Mouse (Mus musculus) embryo, embryonic 11 days (tissue): ENCODE data around the gene Fyco1.
"Not testable (repeated sequence)": the region's sequence is repeated elsewhere in the genome, so short reads cannot be mapped to it uniquely, and the experiment has no call there.

Experiments used
- DNase-seq: peaks from one replicate; pipeline ENCODE4 v3.0.0-alpha.2; 2015

The Fyco1 gene

DNA sequence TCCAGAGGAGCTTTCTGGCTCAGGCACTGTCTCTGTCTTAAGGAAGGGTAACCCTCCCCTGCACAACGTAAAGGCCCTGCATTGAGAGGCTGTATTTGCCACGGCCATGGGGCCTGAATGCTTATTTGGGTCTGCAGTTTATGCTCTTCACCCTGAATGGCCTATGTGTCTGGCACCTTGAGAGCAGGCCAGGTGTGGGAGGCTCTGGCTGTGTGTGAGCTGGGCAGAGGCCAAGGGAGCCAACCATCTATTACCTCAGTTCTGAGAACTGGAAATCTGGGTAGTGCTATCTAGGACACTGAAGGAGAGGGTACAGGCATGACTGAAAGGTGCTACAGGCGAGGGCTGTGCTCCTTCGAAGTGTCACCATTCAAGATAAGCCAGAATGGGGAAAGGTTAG, 36.9 kb downstream of the Fyco1 start:
- DNase-seq: no peak

GRCm38 (mm10) chr9:123814326-123814725, 37.4 kb downstream of the Fyco1 start:
- DNase-seq: no peak

DNA sequence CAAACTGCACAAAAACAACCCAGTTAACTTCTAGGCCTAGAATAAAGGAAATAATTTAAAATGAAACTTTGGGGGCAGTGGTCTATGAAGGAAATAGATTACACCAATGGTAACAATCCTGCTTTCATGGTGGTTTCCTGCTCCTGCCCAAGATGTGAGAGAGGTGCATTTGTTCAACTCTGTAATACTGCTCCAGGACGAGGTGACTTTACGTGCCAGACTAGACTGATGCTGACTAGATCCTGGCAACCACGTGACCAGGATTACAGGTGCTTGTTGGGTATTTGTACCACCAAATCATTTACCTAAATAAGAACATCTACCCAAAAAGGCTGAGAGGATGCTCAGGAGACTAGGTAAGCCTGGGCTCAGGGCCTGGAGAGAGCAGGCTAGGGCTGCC, 39.9 kb downstream of the Fyco1 start:
- no peak for DNase-seq

- DNase-seq: no peak
These were observed 43.1 kb downstream of the Fyco1 start for GRCm38 (mm10) chr9:123808583-123808982.

DNA sequence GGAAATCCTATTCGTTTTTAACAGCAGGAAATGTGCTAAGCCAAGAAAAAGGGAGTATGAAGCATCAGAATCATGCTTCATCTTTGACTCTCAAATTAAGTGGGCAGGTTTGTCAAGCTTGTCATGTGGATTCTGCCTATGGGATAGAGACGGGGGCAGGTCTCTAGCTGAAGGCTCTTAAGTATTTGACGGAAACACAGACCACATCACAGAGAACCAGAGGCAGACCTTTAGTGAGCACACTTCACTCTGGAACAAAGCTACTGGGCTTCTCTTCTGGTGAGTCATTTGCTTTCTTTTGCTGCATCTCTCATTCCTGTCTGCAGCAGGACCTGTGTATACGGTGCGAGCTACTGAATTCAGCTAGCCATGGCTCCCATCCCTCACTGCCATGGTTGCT, 45.4 kb downstream of the Fyco1 start, which contains the start of gene Cxcr6:
Cxcr6 (plus strand) TSS at position 209 of the 400 bp plus-strand sequence.
- DNase-seq: no peak

GRCm38 (mm10) chr9:123805241-123805640, 46.5 kb downstream of the Fyco1 start:
- DNase-seq: no peak

DNA sequence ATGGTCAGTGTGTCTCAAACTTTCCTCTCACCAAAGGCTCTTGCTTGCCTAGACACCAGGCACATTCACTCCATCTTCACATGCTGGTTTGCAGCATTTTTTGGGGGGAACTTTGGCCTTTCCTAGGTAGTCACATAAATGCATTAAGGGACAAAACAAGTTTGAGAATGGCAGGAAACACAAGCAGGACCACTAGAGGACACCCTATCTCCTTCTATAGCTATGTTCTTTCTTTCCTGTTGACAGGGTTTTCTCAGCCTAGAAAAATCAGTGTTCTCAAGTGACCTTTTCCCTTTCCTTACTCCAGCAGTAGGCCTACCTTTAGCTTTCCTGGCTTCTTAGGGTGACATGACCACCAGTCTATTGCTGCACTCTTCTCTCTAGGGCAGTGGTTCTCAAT, 48.8 kb downstream of the Fyco1 start:
- DNase-seq: no peak

DNA sequence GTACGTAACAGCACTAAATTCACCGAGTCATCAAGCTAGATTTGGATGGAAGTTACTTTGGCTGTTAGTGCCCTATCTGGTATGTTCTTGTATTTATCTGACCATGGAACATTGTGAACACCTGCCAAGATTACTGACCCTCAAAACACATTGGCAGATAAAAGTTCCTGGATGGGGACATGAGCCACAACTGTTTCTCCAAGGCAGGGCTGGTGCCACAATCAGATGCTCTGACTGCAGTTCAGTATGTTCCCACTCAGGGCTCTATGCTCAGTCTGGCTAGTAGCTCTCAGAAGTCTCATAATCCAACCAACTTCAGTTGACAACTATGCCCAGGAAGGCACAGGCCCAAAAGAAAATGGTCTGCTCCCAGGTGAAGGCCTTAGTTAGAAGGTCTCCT, 49.3 kb downstream of the Fyco1 start:
- DNase-seq: no peak

DNA sequence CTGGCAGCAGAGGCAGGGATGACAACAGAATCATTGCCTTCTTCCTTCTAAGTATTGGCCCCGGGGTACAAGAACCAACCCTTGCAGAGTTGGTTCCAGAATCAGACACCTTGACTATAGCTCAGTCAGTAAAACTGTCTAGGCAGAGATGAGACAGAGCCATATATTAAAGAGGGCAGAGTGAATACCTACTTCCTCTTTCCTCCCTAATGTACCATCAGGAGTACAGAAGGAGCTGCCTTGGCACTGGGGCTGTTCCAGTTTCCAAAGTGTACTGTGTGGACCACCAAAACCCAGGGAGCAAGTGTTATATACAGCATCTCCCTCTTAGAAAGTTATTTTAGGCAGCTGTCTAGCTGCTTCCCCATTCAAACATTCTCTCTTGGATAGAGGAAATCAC, 50.2 kb downstream of the Fyco1 start:
- DNase-seq: no peak

DNA sequence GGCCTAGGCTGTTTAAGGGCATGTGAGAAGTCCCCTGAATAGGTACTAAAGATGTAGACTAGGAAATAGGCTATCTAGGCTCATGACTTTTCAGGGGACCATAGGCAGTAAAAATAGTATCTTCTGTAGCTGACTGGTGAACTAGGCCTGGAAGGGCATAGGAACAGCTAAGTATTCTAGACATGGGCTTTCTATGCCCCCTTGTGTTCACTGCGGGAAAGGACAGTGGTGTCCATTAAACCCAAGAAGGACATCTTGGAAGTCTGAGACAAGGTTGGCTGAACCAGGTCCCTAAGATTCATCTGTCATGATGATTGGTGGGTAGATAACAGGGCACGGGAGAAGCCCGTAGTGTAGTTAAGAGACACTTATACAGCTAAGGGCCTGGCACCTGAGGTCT, 55.5 kb downstream of the Fyco1 start:
- peak; percentile 44 for DNase-seq

- DNase-seq: no peak
These were observed 62.7 kb downstream of the Fyco1 start for GRCm38 (mm10) chr9:123788855-123789529.

GRCm38 (mm10) chr9:123773299-123773698, 78.4 kb downstream of the Fyco1 start:
- DNase-seq: peak; percentile 32

GRCm38 (mm10) chr9:123769532-123769931, 82.2 kb downstream of the Fyco1 start:
- no peak for DNase-seq

GRCm38 (mm10) chr9:123768443-123768842, 83.3 kb downstream of the Fyco1 start:
- no peak for DNase-seq

DNA sequence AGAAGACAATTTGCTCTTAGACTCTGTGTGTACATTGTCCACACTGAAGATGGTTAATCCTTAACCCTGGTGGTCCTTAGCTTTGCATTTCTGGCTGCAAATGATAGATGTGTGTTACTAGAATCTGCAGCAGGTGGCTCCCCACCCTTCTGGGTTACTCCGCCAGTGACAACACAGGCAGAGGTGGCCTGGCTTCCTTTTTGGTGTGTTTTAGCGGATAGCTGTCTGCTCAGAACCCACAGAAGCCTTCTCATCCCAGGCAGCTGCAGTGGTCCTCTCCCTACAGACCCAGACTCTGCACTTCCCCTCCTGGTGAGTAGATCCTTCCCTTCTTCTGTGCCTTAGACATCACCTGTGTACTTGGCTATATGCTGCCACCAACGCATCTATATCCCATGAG, 84.7 kb downstream of the Fyco1 start:
- DNase-seq: no peak

DNA sequence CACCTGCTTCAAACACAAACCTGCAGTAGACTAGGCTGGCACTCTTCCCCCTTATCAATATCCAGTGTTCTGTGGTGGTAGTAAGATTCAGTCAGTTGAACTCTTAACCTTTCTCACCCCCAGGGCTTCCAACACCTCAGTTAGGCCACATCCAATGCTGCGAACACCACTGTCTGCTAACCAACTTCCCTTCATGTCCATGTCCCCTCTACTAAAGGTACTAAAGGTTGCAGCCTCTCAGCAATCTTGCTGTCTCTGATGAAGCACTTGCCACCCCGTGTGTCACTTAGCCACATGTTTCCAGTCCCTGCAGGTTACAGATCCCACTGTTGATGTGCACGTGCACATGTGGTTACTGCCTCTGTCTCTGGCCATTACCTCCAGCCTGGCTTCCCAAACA, 87.9 kb downstream of the Fyco1 start:
- DNase-seq: no peak

- DNase-seq: no peak
These were observed 88.8 kb downstream of the Fyco1 start for GRCm38 (mm10) chr9:123762886-123763285.

- no peak for DNase-seq
These were observed 90.9 kb downstream of the Fyco1 start for GRCm38 (mm10) chr9:123760806-123761205.

GRCm38 (mm10) chr9:123758645-123759044, 93.1 kb downstream of the Fyco1 start:
- no peak for DNase-seq

DNA sequence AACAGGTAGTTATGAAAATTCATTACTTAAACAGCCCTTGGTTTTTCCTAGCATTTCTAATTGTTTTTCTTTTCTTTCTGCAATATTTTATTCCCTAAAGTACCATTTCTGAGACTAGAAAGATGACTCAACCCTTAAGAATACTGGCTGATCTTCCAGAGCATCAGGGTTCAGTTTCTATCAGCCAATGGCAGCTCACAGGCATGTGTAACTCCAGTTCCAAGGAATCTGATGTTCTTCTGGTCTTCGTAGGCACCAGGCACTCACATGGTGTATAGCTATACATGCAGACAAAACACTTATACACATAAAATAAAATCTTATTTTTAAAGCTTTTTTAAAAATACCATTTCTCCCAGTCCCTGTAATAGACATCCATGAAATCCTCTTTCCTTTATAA, 93.5 kb downstream of the Fyco1 start:
- DNase-seq: no peak

DNA sequence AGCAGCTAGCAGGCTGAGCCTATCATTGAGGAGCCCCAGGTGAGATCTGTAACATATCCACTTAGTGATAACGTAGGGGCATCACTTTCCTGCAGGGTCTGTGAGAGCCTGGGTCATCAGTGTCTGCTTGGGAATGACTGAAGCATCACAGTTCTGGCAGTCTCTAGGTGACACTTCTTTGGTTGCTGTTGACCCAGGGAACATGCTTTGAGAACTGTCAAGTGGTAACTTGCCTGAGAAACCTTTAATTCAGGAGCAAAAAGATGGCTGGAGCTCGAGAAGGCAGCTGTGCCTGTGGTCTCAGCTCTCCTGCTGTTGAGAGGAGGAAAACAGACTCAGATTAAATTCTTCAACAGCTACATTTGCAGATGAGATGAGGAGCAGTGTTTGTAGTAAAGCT, 94.4 kb downstream of the Fyco1 start:
- DNase-seq: no peak

GRCm38 (mm10) chr9:123756752-123757151, 94.9 kb downstream of the Fyco1 start:
- no peak for DNase-seq

DNA sequence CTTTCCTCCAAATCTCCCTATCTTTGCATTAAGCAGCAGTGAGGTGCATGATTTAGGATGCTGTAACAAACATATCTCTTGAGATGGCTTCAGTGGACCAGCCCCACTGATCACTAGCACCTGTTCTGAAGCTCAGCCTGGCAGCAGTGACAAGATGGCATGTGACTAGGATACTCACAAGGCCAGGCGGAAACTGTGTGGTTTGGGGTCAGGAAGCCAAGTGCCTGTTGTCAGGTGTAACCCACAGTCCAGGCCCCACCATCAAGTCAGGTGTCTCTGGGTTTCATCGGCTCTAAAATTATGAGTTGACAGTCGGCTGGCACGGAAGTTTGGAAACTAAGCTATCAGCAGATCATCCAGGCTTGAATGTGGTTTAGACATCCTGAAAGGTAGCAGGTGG, 97.4 kb downstream of the Fyco1 start:
- DNase-seq: no peak

GRCm38 (mm10) chr9:123749687-123750086, 102.0 kb downstream of the Fyco1 start:
- not testable (repeated sequence) for DNase-seq

- no peak for DNase-seq
These were observed 110.9 kb downstream of the Fyco1 start for GRCm38 (mm10) chr9:123740799-123741198.
